Mouse (Mus musculus): Measurements from ENCODE around the gene Folr1.

The Folr1 gene

DNA sequence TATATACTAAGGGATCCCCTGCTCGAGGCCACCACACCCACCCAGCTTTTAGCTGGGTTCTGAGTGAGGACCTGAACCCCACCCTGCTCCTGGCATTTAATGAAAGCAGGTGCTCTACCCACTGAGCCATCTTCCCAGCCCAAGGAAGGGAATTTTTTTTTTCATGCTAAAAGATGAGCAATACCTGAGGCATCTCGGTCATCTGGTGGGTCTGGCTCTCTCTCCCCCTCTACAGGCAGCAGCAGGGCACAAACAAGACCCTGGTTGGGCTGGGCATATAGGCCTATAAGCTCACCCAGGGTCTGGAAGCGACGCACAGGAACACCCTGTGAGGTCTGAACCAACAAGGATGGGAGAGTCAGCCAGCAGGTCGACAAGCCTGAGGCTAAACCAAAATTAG, 37.2 kb downstream of the Folr1 start:
- no peak for DNase-seq (ENCODE audit: inconsistent ontology term)

- no peak for DNase-seq (ENCODE audit: inconsistent ontology term)
Observed at GRCm38 (mm10) chr7:101832372-101832771, 38.2 kb downstream of the Folr1 start.

DNA sequence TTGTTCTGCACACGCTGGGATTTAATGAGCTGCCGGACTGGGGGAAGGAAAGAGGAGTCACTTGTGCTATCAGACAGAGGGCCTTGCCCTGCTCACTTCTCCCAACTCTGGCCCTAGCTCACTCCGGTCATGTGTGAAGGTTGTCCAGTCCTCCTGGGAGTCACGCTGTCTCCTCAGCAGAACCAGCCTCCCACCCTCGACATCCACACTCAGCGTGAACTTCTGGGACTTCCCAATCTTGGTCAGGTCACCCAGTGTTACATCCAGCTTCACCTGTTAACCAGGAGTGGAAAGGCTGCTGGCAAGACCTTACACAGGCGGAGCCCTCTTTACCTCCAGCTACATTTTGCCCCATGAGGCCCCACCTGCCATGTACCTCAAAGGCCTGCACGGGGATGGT, 39.2 kb downstream of the Folr1 start:
- DNase-seq (ENCODE audit: inconsistent ontology term): no peak

- DNase-seq (ENCODE audit: inconsistent ontology term): no peak
Observed at GRCm38 (mm10) chr7:101830373-101830772, 40.2 kb downstream of the Folr1 start.

- DNase-seq (ENCODE audit: inconsistent ontology term): no peak
Observed at GRCm38 (mm10) chr7:101823758-101824630, 46.6 kb downstream of the Folr1 start.

DNA sequence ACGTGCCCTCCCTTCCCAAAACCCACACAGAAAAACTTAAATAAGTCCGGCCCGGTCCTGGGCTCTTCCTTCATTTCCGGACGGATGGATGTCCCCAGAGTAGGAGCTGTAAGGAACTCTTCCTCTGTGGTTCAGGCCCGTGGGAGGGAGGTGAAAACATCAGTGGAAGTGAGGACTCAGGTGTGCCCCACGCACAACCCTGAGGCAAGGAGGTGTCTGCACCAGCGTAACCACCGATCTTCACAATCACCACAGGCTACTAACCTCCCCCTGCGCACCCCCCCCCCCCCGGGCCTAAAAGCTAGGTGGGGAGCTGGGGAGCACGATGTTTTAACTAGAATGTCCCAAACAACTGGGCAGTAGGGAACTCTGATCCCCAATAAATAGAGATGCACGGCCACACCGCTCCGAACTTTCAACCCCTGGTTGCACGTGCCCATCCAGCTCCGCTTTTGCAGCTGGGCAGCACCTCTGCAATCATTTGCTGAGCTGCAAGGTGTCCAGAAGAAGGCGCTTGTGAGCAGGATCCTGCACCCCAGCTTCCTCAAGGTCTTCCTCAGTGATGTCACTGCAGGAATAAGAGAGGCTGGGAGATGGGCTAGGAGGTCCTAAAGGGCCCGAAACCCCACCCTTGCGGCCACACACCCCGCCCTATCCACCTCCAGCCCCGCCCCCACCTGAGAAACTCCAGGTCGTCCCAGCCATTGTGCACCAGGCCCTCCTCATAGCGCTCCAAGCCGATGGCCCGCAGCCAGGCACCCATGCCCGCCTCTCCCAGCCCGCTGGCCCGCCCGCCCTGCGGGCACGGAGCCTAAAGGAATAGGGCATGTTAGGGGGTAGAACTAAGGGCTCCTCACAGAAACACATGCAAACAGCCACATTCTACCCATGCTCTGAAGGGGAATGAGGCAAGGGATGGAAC, 47.5 kb downstream of the Folr1 start:
- DNase-seq (ENCODE audit: inconsistent ontology term): no peak

DNA sequence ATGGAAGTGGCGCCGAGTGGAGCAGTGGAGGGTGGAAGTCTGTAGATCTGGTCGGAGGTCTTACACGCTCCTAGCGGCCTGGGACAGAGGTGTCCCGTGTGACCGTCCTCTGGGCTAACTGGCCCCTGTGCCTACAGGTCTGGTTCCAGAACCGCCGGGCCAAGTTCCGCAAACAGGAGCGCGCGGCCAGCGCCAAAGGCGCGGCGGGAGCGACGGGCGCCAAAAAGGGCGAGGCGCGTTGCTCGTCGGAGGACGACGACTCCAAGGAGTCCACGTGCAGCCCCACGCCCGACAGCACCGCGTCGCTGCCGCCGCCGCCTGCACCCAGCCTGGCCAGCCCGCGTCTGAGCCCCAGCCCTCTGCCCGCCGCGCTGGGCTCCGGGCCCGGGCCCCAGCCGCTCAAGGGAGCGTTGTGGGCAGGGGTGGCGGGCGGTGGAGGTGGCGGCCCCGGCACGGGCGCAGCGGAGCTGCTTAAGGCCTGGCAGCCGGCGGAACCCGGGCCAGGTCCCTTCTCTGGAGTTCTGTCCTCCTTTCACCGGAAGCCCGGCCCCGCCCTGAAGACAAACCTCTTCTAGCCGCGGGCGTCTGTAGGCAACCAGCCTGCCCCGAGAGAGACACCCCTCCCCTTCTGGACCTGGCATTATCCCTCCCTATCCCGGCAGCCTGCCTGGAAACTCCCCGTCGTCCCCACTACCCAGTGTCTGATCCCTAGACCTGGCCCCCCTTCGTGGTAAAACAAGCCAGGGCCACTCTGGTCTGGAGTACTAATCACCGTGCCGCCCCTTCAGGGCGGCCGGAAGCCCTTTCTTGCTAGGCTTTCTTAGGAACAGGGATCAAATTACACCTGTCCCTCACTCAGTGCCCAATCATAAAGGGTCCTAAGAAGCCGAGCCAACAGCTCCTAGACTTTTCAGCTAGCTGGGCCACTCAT, 48.8 kb downstream of the Folr1 start:
- peak; percentile 82 for DNase-seq (ENCODE audit: inconsistent ontology term)

GRCm38 (mm10) chr7:101820295-101821030, 50.1 kb downstream of the Folr1 start:
- no peak for DNase-seq (ENCODE audit: inconsistent ontology term)

- no peak for DNase-seq (ENCODE audit: inconsistent ontology term)
Observed at GRCm38 (mm10) chr7:101817861-101818401, 52.7 kb downstream of the Folr1 start, which contains the start of gene Phox2a. Phox2a (plus strand) TSS chr7:101818313.

All from Muller cell, postnatal 12 days (primary cell).